Mouse (Mus musculus): ENCODE data around the gene Crtc3.

Crtc3 gene

DNA sequence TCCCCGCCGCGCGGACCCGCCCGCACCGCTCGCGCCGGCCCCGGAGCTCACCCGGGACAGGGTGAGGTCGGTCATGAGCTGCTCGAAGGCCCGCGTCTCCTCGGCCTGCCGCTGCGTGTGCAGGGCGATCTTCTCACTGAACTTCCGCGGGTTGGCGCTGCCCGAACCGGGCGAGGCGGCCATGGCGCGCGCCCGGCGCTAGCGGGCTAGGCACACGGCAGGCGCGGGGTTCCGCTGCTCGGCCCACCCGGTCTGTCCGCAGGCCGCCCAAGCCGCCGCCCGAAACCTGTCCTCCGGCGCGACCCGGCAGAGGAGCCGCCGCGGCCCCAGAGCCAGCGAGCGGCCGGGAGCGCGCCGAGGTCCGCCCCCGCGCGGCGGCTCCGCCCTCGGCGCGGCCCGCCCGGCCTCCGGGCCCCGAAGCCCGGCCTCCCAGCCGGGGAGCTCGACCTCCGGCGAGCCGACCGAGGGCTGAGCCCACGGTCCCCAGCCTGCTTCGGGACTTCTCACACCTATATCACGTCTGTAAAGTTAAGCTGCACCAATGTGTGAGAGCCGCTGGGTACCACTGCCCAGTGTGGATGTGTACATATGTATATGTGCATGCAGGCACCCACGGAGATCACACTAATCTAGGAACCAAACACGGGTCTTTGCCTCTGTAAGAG is at the start of gene Crtc3:
TSS of gene Crtc3 (minus strand) at position 322 of the 665 bp plus-strand sequence.
- in situ Hi-C loops (cut with MboI, MseI): no loop called here

DNA sequence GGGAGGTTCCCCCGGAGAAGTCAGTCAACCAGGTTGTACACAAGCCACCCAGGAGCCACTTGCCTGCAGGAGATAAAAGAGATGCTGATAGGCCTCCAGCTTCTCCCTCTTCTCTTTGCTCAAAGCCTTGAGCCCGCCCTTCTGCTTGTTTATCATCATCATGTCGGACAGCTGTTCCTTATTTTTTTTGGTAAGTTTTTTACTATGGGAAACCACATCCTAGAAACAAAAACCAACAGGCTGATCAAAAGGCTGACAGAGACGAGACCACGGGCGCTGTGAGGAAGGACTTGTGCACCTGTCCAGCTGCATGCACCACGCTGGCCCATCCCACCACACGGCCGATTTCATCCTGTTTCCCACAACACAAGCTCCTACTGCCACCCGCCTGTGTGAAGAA is 47.5 kb upstream of the Crtc3 start:
- in situ Hi-C loops (cut with MboI, MseI): no loop called here

DNA sequence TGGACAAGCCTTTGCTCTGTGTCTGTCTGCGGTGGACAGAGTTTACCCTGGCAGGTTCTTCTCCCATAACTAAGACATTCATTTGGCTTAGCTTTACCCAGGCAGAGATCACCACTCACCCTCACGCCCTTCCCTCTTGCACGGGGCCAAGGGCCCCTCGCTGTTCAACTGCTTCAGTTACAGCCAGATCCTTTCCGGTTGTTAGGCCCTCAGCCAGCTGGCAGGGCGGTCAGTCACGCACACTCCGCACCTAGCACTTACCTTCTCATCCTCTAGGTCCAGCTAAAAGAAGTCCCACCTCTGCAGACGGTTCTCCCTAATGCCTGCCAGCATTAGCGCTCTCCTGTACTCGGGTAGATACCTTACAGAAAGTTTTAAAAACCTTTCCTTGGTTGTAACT is 44.3 kb upstream of the Crtc3 start:
- in situ Hi-C loops (cut with MboI, MseI): loop anchor here (5.0 kb wide), 1 partner anchor 119 kb away; no protein-coding TSS in a partner anchor

DNA sequence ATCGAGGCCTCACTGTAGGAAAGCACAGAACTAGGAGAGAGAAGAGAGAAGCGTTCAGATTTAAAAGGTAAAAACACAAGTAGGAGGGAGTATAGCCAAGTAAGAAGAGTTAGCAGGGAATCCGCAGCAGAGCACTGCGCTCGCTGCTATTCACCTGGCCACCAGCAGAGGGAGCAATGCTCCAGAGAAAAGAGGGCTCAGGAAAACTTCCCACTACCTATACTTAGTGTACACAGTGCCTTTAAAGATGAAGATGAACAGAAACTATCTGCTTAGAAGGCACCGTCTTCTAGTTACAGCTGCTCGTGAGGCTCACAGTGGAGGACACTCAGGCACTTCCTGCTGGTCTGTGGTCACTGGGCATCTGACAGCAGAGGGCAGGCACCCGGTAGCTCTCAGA is 41.0 kb upstream of the Crtc3 start:
- in situ Hi-C loops (cut with MboI, MseI): loop anchor here (5.0 kb wide), 1 partner anchor 123 kb away; no protein-coding TSS in a partner anchor

DNA sequence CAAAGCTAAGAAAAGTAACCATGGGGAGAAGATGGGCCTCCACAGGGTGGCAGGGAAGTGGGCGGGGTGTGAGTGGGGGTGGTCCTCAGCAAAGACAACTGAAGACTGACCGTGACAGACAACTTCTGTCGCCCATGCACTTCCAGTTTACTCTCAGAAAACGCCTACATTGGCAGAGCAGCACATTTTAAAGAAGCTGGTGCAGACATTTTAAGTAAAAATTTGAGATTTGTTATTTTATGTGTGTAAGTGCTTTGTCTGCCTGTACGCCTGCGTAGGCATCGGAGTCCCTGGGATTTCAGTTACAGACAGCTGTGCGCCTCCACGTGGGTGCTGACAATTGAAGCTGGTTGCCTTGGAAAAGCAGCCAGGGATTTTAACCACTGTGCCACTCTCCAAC is 32.4 kb upstream of the Crtc3 start:
- in situ Hi-C loops (cut with MboI, MseI): no loop called here

DNA sequence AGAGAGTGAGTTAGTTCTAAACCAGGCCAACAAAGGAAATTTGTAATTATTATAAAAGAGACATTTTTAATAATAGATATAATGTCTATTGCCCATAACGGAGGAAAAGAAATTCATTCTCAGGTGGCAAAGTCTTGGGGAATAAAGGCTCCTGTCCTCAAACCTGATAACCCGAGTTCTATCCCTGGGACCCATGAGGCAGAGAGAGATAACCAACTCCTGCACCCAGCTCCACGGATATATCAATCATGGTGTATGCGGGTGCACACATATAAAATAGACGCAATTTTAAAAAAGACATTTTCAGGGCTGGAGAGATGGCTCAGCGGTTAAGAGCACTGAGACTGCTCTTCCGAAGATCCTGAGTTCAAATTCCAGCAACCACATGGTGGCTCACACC is 30.9 kb upstream of the Crtc3 start:
- in situ Hi-C loops (cut with MboI, MseI): no loop called here

DNA sequence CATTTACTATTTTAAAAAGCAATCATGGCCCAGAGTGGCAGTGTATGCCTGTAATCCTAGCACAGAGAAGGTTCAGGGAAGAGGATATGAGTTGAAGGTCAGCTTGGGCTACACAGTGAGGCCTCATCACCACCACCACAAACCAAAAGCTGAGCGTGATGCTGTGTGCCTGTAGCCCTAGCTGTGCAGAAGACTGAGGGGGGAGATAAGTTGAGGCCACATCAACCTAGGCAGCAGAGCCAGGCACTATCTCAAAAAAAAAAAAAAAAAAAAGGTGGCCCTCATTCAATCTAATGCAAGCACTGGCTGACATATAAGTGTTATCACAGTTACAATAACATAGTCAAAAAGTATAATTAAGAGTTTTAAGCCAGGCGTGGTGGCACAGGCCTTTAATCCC is 30.4 kb upstream of the Crtc3 start:
- in situ Hi-C loops (cut with MboI, MseI): no loop called here

DNA sequence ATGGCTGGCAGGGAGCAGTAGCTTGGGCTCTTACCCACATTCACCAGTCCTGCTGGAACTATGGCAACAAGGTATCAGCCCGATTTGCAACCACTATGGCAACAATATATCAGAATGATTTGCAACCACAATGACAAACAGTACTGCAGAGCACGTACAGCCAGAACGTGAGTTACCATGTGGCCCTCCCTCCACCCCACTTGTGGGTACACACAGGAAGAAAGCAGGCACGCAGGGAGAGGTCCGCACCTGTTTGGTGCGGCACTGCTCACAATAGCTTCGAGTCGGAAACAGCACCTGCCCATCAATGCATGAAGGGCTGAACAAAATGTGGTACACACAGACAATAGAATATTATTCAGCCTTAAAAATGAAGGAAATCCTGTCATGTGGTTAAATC is 29.8 kb upstream of the Crtc3 start:
- in situ Hi-C loops (cut with MboI, MseI): no loop called here

DNA sequence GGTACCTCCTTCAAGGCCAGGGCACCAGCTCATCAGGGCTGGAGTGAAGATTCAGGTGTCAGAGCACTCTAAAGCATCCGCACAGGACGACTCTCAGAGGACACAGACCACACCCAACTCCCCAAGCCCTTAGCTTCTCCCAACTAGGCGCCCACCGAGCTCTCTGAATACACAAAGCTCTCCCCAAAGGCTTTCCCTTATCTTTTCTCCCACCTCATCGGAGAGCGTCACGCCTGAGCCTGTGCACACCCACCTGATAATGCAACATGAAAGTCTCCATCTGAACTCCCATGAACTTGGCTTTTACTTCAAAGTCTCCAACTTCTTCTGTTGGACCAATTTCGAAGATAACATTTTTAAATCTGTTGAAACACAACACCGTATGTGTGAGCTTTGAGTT is 28.1 kb upstream of the Crtc3 start:
- in situ Hi-C loops (cut with MboI, MseI): no loop called here

DNA sequence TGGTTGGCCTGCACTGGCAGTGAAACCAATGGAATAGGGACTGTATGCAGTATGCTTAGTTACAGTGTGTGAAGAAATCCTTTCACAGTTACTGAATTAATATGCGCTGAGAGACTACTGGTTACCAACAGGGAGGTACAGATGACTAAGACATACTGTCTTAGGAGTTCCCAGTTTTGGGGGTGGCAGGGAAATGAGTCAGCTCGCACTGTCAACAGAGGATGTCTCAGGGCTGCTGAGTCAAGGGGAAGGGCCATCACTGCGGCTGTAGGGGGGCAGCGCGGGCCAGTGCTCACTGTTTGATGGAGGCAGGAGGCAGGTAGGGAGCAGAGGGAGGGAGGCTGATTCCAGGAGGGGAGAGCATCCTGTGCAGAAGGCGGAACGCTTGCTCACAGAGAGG is 26.6 kb upstream of the Crtc3 start:
- in situ Hi-C loops (cut with MboI, MseI): no loop called here

DNA sequence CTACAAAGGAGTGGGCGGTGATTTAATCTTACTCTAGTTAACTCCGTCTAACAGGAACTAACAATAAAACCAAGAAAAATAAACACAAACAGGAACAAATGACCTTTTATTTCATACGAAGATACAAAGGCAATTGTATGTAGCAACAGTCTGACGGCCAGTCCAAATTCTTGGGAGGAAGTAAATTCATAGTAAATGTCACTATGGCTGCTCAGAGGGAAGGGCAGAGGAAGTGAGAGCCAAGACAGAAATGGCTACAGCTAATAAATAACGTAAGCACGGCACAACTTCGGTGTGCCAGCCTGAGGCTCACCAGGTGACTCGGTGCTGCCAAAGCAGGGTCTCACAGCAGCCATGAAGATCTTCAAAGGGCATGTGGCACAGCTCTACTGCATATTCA is 22.8 kb upstream of the Crtc3 start:
- in situ Hi-C loops (cut with MboI, MseI): no loop called here

DNA sequence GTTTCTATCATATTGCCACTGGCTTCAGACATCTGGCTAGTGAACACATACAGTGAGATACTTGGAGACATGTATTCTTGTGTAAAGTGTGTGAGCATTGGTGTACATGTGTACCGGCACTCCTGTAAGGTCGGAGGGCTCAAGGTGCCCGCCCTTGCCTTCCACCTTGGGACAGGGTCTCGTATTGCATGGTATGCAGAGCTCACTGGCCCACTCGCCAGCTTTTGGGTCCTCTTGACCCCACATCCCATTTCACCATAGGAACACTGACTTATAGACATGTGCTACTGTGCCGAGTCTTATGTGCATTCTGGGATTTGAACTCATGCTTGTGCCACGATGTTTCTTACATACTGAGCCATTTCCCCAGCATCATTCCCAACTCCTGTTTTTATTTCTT is 21.7 kb upstream of the Crtc3 start:
- in situ Hi-C loops (cut with MboI, MseI): no loop called here

DNA sequence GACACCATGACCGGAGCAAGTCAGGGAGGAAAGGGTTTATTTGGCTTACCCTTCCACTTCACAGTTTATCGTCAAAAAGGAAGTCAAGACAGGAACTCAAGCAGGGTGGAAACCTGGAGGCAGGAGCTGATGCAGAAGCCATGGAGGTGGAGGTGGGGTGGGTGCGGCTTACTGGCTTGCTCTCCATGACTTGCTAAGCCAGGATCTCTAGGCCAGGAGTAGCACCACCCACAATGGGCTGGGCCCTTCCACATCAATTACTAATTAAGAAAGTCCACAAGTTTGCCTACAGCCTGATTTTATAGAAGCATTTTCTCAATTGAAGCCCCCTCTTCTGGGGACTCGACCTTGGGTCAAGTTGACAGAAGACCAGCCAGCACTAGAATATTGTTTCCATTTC is 15.4 kb upstream of the Crtc3 start:
- in situ Hi-C loops (cut with MboI, MseI): loop anchor here (5.0 kb wide), 1 partner anchor 87 kb away; no protein-coding TSS in a partner anchor

DNA sequence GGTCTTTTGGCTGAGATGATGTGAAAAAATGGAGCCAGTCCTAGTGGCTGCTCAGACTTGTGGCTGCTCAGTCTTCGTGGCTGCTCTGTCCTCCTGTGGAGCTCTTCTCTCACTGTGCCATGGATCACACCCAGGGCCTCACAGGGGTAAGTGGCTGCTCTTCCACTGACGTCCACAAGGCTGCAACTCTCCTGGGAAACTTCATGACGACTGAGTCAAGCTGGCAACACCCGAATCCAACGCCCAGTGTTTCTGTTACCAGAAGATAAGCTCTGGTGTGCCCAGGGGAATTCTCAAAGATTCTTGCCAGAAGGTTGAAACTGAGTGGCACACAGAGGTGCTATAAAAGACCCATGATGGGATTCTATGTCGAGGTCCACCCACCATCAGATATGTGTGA is 13.8 kb upstream of the Crtc3 start:
- in situ Hi-C loops (cut with MboI, MseI): loop anchor here (5.0 kb wide), 1 partner anchor 85 kb away; no protein-coding TSS in a partner anchor

DNA sequence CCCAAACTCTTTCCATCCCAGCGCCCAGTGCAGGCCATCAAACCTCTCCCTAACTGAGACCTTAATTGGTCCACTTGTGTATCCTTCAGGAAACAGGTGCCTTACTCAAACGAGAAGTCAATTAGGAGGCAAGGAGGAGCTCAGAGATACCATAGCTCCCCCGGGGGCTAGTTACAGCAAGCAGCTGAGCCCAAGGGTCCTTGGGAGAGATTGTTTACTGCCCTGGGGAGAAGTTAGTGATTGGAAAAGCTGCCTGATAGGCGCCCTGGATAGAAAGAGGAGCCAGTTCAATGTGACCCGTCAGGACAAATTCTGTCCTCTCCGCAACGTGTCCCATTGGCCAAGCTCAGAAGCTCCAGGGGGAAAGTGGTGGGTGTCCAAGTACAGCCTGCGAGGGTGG is 11.0 kb upstream of the Crtc3 start:
- in situ Hi-C loops (cut with MboI, MseI): loop anchor here (5.0 kb wide), 1 partner anchor 82 kb away; no protein-coding TSS in a partner anchor

DNA sequence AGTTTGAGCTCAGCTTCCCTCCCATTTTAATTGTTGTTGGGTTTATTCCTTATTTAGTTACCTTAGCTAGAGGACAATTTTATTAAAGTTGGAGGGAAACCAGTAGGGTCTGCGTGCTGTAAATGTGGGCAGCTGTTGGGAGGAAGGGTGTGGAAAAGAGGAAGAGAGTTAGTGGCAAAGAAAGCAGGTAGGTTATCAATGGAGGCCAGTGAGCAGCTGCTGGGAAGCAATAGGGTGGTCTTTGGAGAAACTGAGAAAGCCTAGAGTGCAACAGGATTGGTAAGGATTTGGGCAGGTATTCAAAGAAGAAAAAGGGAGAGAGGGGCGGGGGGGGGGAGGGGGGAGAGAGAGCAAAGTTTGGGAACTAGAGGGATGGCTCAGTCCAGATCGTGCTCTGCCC is 10.3 kb upstream of the Crtc3 start:
- in situ Hi-C loops (cut with MboI, MseI): no loop called here

DNA sequence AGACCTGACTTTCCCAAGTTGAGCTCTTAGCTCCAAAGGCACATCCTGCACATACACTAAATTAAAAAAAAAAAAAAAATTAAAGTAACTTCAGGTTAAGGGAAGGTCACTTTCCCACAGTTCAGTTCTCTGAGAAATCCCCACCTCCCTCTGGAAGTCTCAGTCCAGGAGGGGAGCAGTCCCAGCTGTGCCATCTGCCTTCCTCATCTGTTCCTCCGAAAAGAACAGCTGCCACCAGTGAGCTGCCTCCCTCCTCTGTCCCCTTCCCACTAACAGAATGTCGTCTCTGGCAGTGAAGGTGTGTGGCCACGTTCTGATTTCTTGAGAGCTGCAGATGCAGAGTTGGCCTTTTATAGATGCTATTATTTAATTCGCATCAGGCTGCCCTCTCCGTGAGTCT is 9.2 kb upstream of the Crtc3 start:
- in situ Hi-C loops (cut with MboI, MseI): no loop called here

DNA sequence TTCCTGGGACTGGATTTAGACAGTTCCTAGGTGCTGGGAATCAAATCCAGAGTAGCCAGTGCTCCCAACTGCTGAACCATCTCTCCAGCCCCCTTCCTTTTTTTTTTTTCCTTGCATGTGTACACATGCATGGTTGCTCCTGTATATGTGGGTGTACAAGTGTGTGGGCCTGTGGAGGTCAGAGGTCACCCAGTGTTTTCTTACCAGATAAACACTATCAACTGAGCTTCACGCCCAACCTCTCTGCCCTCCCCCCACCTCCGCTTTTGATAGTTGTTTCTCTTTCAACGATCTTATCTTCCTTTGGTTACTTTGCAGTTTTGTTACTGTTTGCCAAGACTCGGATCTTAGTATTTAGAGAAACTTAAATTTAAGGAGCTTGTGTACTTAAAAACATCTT is 8.2 kb upstream of the Crtc3 start:
- in situ Hi-C loops (cut with MboI, MseI): no loop called here

DNA sequence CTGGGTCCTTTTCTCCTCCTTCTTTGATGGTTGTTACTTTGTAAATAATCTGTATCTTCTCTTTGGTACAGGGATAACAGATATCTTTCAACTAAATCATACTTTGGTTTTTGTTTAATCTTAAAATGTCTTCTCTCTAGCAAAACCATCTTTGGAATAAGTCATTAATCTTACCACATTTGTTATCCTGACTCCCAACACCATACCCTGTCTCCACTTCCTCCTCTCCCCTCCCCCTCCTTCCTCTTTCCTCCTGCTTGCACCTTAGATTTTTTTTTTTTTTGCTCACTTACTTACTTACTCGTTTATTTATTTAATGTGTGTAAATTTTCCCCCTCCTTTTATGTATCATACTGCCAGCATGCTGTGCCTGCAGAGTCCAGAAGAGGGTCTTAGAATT is 7.7 kb upstream of the Crtc3 start:
- in situ Hi-C loops (cut with MboI, MseI): no loop called here

DNA sequence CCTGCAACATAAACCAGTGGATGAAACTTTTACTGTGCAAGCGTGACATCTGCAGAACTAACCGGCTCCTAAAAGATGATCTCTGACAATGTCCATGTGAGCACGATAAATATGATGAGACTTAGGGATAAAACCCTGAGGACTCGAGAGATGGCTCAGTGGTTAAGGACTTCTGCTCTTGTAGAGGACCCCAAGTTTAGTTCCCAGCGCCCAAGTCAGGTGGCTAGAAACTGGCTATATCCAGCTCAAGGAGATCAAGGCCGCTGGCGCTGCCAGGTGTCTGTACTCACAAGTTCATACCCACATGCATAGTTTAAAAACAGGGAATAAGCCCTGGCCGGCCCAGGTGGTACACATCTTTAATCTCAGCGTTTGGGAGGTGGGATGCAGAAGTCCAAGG is 3.8 kb upstream of the Crtc3 start:
- in situ Hi-C loops (cut with MboI, MseI): no loop called here

DNA sequence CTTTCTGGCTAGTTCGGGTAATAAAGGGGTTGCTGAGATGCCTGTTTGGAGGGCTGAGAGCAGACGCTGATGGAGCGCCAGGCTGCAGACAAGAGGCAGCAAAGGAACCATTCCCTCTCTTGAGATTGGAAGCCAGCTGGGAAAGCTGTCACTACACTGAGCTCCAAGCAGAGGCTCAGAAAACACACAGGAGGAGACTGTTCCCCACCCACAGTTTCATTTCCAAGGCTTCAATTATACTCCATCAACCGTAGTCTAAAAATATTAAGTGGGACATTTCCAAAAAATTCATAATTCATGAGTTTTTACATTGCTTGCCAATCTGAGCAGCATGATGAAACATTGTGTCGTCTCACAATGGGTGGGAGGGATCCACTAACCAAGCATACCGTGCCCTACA is 2.5 kb upstream of the Crtc3 start:
- in situ Hi-C loops (cut with MboI, MseI): no loop called here

DNA sequence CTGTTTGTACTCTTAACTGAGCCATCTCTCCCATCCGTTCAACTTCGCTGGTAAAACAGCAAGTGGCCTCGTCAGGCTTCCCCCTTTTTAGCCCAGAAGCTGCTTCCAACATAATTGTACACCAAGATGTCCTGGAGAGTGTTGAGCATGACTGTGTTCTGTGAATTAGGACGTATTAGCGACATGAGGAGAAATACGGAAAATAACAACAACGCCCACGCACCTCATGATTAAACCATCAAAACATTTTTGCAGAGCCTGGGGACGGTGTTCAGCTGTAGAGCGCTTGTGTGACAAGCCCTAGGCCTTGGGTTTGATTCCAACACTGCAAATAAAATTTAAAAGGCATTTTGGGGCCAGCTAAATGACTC is 529 bp upstream of the Crtc3 start:
- in situ Hi-C loops (cut with MboI, MseI): no loop called here

DNA sequence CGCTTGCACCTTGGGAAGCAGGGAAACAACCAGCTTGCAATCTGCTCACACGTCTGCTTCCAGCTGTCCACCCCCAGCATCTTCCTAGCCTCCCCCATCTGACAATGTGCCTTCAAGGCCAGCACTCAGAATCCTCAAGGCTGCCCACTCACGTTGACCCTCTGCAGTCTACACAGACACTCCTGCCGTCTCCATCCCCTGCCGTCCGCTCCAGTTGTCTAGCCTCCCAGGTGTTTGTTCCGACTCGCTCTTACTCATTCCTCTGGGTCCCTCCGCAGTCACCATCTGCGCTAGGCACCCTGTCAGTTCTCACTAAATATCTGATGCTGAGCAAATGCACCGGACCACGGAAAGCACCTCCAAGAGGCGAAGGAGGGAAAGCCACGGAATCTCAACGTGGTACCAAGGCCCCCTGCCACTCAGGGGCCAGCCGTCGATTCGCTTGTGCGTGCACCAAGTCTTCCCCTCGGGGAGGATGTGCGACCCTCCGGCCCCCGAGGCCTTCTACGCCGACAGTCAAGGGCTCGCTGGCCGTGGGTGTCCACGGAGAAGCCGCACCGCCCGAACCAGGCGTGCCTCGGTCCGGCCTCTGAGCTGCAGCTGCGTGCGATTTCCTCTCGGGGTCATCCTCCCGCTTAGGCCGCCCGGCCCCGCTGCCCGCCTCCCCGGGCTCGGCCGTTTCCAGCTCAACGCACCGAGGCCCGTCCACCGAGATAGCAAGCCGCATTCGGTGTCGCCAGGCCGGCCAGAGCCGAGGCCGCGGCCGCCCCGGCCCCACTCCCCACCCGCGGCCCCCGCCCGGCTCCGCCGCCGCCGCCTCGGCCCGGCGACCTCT is 739 bp downstream of the Crtc3 start:
- in situ Hi-C loops (cut with MboI, MseI): no loop called here

All from T-helper 1 cell (primary cell).